Mouse (Mus musculus) embryonic fibroblast, embryonic 13.5 days (primary cell): ENCODE results near the gene Ubc.
"Not testable (repeated sequence)": the region's sequence is repeated elsewhere in the genome, so short reads cannot be mapped to it uniquely, and the experiment has no call there.

ENCODE experiments used
- CTCF ChIP-seq: IDR thresholded peaks from 2 replicates; pipeline ENCODE4 v1.5.1; 2011; ENCODE audit warnings: mild to moderate bottlenecking, control low read depth, low read length, moderate library complexity, borderline replicate concordance; ENCODE audit not compliant: insufficient read depth
- POLR2A ChIP-seq: IDR thresholded peaks from 2 replicates; pipeline ENCODE4 v1.6.1; 2011; ENCODE audit warnings: low read depth, mild to moderate bottlenecking, control low read depth, low read length, moderate library complexity

GRCm38 (mm10) chr5:125412536-125412935 lies 22.5 kb upstream of the Ubc start:
- TF ChIP-seq CTCF, POLR2A: not testable (repeated sequence)
